In genomic region chr9:33152186-33152585, GRCm38 (mm10) we compare ENCODE assay signal across 11 mouse cellular contexts.
DNase-seq lines count a peak whose midpoint lies in the region; ATAC-seq lines count a peak whose summit lies in the region.
"Had no signal": no experiment of that assay in that cellular context is flagged by ENCODE, and none has a peak within 500 bp of the region (broad histone marks: within the 10 kb centered on the region; RNA-seq: fewer than 3 reads in every experiment).

No protein-coding gene starts in this region.

- no peak overlapping the region for H3K4me3 ChIP-seq in embryonic facial prominence, embryonic 11.5 days (ENCODE audit: low read depth, low read length)
- no peak overlapping the region for H3K4me3 ChIP-seq in embryonic facial prominence, embryonic 10.5 days
- no peak overlapping the region for H3K4me3 ChIP-seq in hindbrain, embryonic 15.5 days
- H3K4me3 ChIP-seq in neural tube, embryonic 11.5 days (ENCODE audit: low read depth, low read length): no peak overlapping the region

- no peaks in the 10 kb centered on the region for H3K9me3 ChIP-seq in embryonic facial prominence, embryonic 11.5 days (replicated peaks; ENCODE audit: control insufficient read depth, low read length)
- H3K9me3 ChIP-seq in embryonic facial prominence, embryonic 10.5 days: no peaks in the 10 kb centered on the region
- no peaks in the 10 kb centered on the region for H3K9me3 ChIP-seq in hindbrain, embryonic 15.5 days
- no peaks in the 10 kb centered on the region for H3K9me3 ChIP-seq in neural tube, embryonic 11.5 days (ENCODE audit: control insufficient read depth, low read length)

- no peak overlapping the region for H3K4me2 ChIP-seq in embryonic facial prominence, embryonic 11.5 days (ENCODE audit: low read depth, low read length)
- H3K4me2 ChIP-seq in hindbrain, embryonic 15.5 days: no peak overlapping the region
- no peak overlapping the region for H3K4me2 ChIP-seq in neural tube, embryonic 11.5 days (ENCODE audit: low read depth)

- no peak for ATAC-seq in embryonic facial prominence, embryonic 11.5 days (replicated peaks; ENCODE audit: insufficient number of reproducible peaks, low FRiP score, low TSS enrichment, low read depth)
- peak; percentile 30; the same call in 1 of the 2 replicates for ATAC-seq in hindbrain, embryonic 15.5 days (ENCODE audit: low FRiP score, low read depth)
- ATAC-seq in neural tube, embryonic 11.5 days (ENCODE audit: insufficient read depth, low FRiP score, low TSS enrichment): no peak

- H3K36me3 ChIP-seq in embryonic facial prominence, embryonic 11.5 days (replicated peaks; ENCODE audit: control insufficient read depth, insufficient read depth, low read depth, low read length): no peaks in the 10 kb centered on the region
- no peaks in the 10 kb centered on the region for H3K36me3 ChIP-seq in embryonic facial prominence, embryonic 10.5 days (replicated peaks)
- no peaks in the 10 kb centered on the region for H3K36me3 ChIP-seq in hindbrain, embryonic 15.5 days
- no peaks in the 10 kb centered on the region for H3K36me3 ChIP-seq in neural tube, embryonic 11.5 days (ENCODE audit: control insufficient read depth, insufficient read depth, low read length)

- no peak overlapping the region for H3K27ac ChIP-seq in embryonic facial prominence, embryonic 11.5 days (replicated peaks; ENCODE audit: low read depth, low read length)
- H3K27ac ChIP-seq in embryonic facial prominence, embryonic 10.5 days (replicated peaks): no peak overlapping the region
- H3K27ac ChIP-seq in hindbrain, embryonic 15.5 days (replicated peaks): no peak overlapping the region
- no peak overlapping the region for H3K27ac ChIP-seq in neural tube, embryonic 11.5 days (ENCODE audit: low read depth, low read length)

- no peaks in the 10 kb centered on the region for H3K27me3 ChIP-seq in embryonic facial prominence, embryonic 11.5 days (ENCODE audit: control insufficient read depth, insufficient read depth, low read length)
- no peaks in the 10 kb centered on the region for H3K27me3 ChIP-seq in embryonic facial prominence, embryonic 10.5 days (replicated peaks; ENCODE audit: low read depth, poor library complexity, severe bottlenecking)
- H3K27me3 ChIP-seq in hindbrain, embryonic 15.5 days: no peaks in the 10 kb centered on the region
- no peaks in the 10 kb centered on the region for H3K27me3 ChIP-seq in neural tube, embryonic 11.5 days (ENCODE audit: control insufficient read depth, insufficient read depth, low read length)

- WGBS in embryonic facial prominence, embryonic 11.5 days: 23% methylated on average over 1 of the region's 1 CpGs
- WGBS in embryonic facial prominence, embryonic 10.5 days: 21% methylated on average over 1 of the region's 1 CpGs
- 28% methylated on average over 1 of the region's 1 CpGs for WGBS in hindbrain, embryonic 15.5 days
- WGBS in neural tube, embryonic 11.5 days: 17% methylated on average over 1 of the region's 1 CpGs

- no peak overlapping the region for H3K9ac ChIP-seq in embryonic facial prominence, embryonic 11.5 days (replicated peaks; ENCODE audit: low read length)
- no peak overlapping the region for H3K9ac ChIP-seq in hindbrain, embryonic 15.5 days
- no peak overlapping the region for H3K9ac ChIP-seq in neural tube, embryonic 11.5 days (ENCODE audit: low read length)

- DNase-seq in embryonic facial prominence, embryonic 11.5 days (ENCODE audit: low spot score): peak; percentile 19
- no peak for DNase-seq in embryonic facial prominence, embryonic 10.5 days (ENCODE audit: low spot score)
- DNase-seq in lung, postnatal 14 days: peak; percentile 0
- DNase-seq in lung, postnatal 10 days: no peak
- peak; percentile 40 for DNase-seq in neural tube, embryonic 11.5 days (ENCODE audit: low spot score)
- no peak for DNase-seq in left cerebral cortex, adult 18-20 months (ENCODE audit: low spot score in 2 of 2)
- DNase-seq in ovary, postnatal 10 days (ENCODE audit: low spot score): no peak
- DNase-seq: cerebellum, adult 9-10 months; midbrain, embryonic 14.5 days; right cerebral cortex, postnatal 25 days had no signal

- no peaks in the 10 kb centered on the region for H3K4me1 ChIP-seq in embryonic facial prominence, embryonic 11.5 days (ENCODE audit: control insufficient read depth, insufficient read depth, low read length)
- peaks cover 11% of the 10 kb centered on the region for H3K4me1 ChIP-seq in embryonic facial prominence, embryonic 10.5 days
- peaks cover 5% of the 10 kb centered on the region; the same call in 1 of the 2 replicates for H3K4me1 ChIP-seq in hindbrain, embryonic 15.5 days (replicated peaks)
- H3K4me1 ChIP-seq in neural tube, embryonic 11.5 days (ENCODE audit: control insufficient read depth, insufficient read depth, low read length): no peaks in the 10 kb centered on the region

Comparison
In these comparisons a context has a peak if more than half of its experiments do, and no peak if none do; other contexts are left out.
1. DNase-seq: peak in embryonic facial prominence, embryonic 11.5 days (single experiment), lung, postnatal 14 days (single experiment) and neural tube, embryonic 11.5 days (single experiment); none in embryonic facial prominence, embryonic 10.5 days (single experiment), lung, postnatal 10 days (single experiment), left cerebral cortex, adult 18-20 months (0 of 2) and ovary, postnatal 10 days (single experiment).